Mouse (Mus musculus) embryonic facial prominence, embryonic 14.5 days (tissue): ENCODE data around the gene Slc2a6. TPM values are rescaled to one million over a fixed set of nuclear protein-coding genes. Genes with fewer than 3 reads are reported as not detected.

Experiments
- ATAC-seq: fragments of 200-750 bp; cut with Nextera tagmentation; 2 replicates; pipeline ENCODE4 v1.8.0; 2017; ENCODE audit warnings: low read depth, moderate number of reproducible peaks, moderate TSS enrichment
- DNase-seq: peaks from one replicate; pipeline ENCODE4 v3.0.0-alpha.2; 2015; ENCODE audit warnings: low spot score
- H3K27ac ChIP-seq: fragments of 300-500 bp; sonication (generic); replicated peaks from 2 replicates; pipeline ENCODE4 v1.5.1; 2014; ENCODE audit warnings: low read depth, mild to moderate bottlenecking, low read length, moderate library complexity
- H3K27me3 ChIP-seq: fragments of 300-500 bp; sonication (generic); replicated peaks from 2 replicates; pipeline ENCODE4 v1.6.1; 2014; ENCODE audit warnings: low read length; ENCODE audit not compliant: control insufficient read depth, insufficient read depth
- H3K36me3 ChIP-seq: fragments of 300-500 bp; sonication (generic); 2 replicates; pipeline ENCODE4 v1.6.1; 2014; ENCODE audit warnings: low read length, mixed read lengths; ENCODE audit not compliant: control insufficient read depth, insufficient read depth
- H3K4me1 ChIP-seq: fragments of 300-500 bp; sonication (generic); 2 replicates; pipeline ENCODE4 v1.6.1; 2014; ENCODE audit warnings: antibody characterized with exemption, low read length; ENCODE audit not compliant: control insufficient read depth, insufficient read depth
- H3K4me2 ChIP-seq: fragments of 300-500 bp; sonication (generic); 2 replicates; pipeline ENCODE4 v1.6.1; 2014; ENCODE audit warnings: low read depth, mild to moderate bottlenecking, low read length, moderate library complexity, mixed read lengths
- H3K4me3 ChIP-seq: fragments of 300-500 bp; sonication (generic); 2 replicates; pipeline ENCODE4 v1.5.1; 2014; ENCODE audit warnings: low read depth, mild to moderate bottlenecking, low read length
- H3K9ac ChIP-seq: fragments of 300-500 bp; sonication (generic); 2 replicates; pipeline ENCODE4 v1.6.1; 2014; ENCODE audit warnings: low read depth, mild to moderate bottlenecking, low read length, moderate library complexity, mixed read lengths
- H3K9me3 ChIP-seq: fragments of 300-500 bp; sonication (generic); 2 replicates; pipeline ENCODE4 v1.6.1; 2016; ENCODE audit warnings: low read length; ENCODE audit not compliant: control insufficient read depth
- WGBS: fragments of 180-500 bp; shearing (Covaris S2); extraction: QIAGEN DNeasy Blood & Tissue Kit; methylation state at CpG from one replicate; pipeline ENCODE4 v1.1.7; 2014; 5-methylcytosine and 5-hydroxymethylcytosine counted together
- polyA plus RNA-seq: library from polyadenylated mRNA; unstranded; fragments of >200 nt; fragmentation: Nextera tagmentation; extraction: Ambion mirVana; gene quantifications from 2 replicates; pipeline ENCODE4 v1.2.1, GENCODE M21; 2014

Slc2a6 gene
- polyA plus RNA-seq = 0.63 and 1.4 TPM in 2 replicates

GRCm38 (mm10) chr2:27027618-27028436 lies at the start of gene Slc2a6:
TSS of gene Slc2a6 (minus strand) at chr2:27027998.
- Histone ChIP-seq H3K27me3 (no peaks in the 10 kb centered on the region), H3K4me2 (peak within 1 kb of the TSS; percentile 60), H3K9me3 (no peaks in the 10 kb centered on the region), H3K36me3 (no peaks in the 10 kb centered on the region), H3K27ac (no peak within 1 kb of the TSS), H3K9ac (peak within 1 kb of the TSS; percentile 34), H3K4me3 (peak within 1 kb of the TSS; percentile 28), H3K4me1 (no peaks in the 10 kb centered on the region)
- ATAC-seq = peak; percentile 99
- WGBS = 3% methylated on average over 38 of the region's 38 CpGs
- DNase-seq = peak; percentile 94

GRCm38 (mm10) chr2:27075485-27075884 lies 47.7 kb upstream of the Slc2a6 start:
- Histone ChIP-seq H3K27ac (no peak overlapping the region), H3K9me3 (no peaks in the 10 kb centered on the region), H3K4me1 (peaks cover 31% of the 10 kb centered on the region), H3K27me3 (no peaks in the 10 kb centered on the region; the same call in 1 of the 2 replicates), H3K9ac (no peak overlapping the region), H3K36me3 (no peaks in the 10 kb centered on the region), H3K4me3 (no peak overlapping the region), H3K4me2 (no peak overlapping the region)
- ATAC-seq (peak; percentile 31; the same call in 1 of the 2 replicates), DNase-seq (peak; percentile 66)
- WGBS = 67% methylated on average over 3 of the region's 3 CpGs

GRCm38 (mm10) chr2:27074804-27075203 lies 47.0 kb upstream of the Slc2a6 start:
- peaks cover 27% of the 10 kb centered on the region for H3K4me1 ChIP-seq
- DNase-seq = no peak
- no peak overlapping the region for H3K27ac ChIP-seq
- H3K4me3 ChIP-seq = no peak overlapping the region
- H3K9me3 ChIP-seq = no peaks in the 10 kb centered on the region
- ATAC-seq = no peak
- no peaks in the 10 kb centered on the region for H3K36me3 ChIP-seq
- H3K4me2 ChIP-seq = no peak overlapping the region
- H3K9ac ChIP-seq = no peak overlapping the region
- 81% methylated on average over 4 of the region's 4 CpGs for WGBS
- H3K27me3 ChIP-seq = no peaks in the 10 kb centered on the region; the same call in 1 of the 2 replicates

GRCm38 (mm10) chr2:27073407-27073806 lies 45.6 kb upstream of the Slc2a6 start:
- DNase-seq (no peak), ATAC-seq (no peak)
- no peaks in the 10 kb centered on the region for H3K9me3 ChIP-seq
- H3K4me3 ChIP-seq = no peak overlapping the region
- peaks cover 13% of the 10 kb centered on the region for H3K4me1 ChIP-seq
- no peaks in the 10 kb centered on the region for H3K36me3 ChIP-seq
- no peaks in the 10 kb centered on the region; the same call in 1 of the 2 replicates for H3K27me3 ChIP-seq
- WGBS = 60% methylated on average over 4 of the region's 4 CpGs
- no peak overlapping the region for H3K27ac ChIP-seq
- H3K4me2 ChIP-seq = no peak overlapping the region
- no peak overlapping the region for H3K9ac ChIP-seq

GRCm38 (mm10) chr2:27071978-27072377 lies 44.2 kb upstream of the Slc2a6 start, which contains the start of gene Mymk:
TSS of gene Mymk (minus strand) at chr2:27072179.
- DNase-seq (peak; percentile 61), ATAC-seq (no peak)
- Histone ChIP-seq H3K9me3 (no peaks in the 10 kb centered on the region), H3K27ac (no peak within 1 kb of the TSS; the same call in 1 of the 2 replicates), H3K4me3 (peak within 1 kb of the TSS; percentile 13; the same call in 1 of the 2 replicates), H3K4me1 (peaks cover 11% of the 10 kb centered on the region; the same call in 1 of the 2 replicates), H3K36me3 (no peaks in the 10 kb centered on the region), H3K27me3 (no peaks in the 10 kb centered on the region), H3K4me2 (no peak within 1 kb of the TSS), H3K9ac (peak within 1 kb of the TSS; percentile 8; the same call in 1 of the 2 replicates)
- WGBS = 71% methylated on average over 2 of the region's 2 CpGs

- Histone ChIP-seq H3K4me2 (no peak overlapping the region), H3K27ac (no peak overlapping the region), H3K9ac (no peak overlapping the region), H3K4me3 (peak overlapping the region; percentile 13; the same call in 1 of the 2 replicates), H3K4me1 (peaks cover 11% of the 10 kb centered on the region; the same call in 1 of the 2 replicates), H3K9me3 (no peaks in the 10 kb centered on the region), H3K36me3 (no peaks in the 10 kb centered on the region), H3K27me3 (no peaks in the 10 kb centered on the region)
- peak; percentile 82 for DNase-seq
- WGBS = 10% methylated on average over 4 of the region's 4 CpGs
- peak; percentile 37; the same call in 1 of the 2 replicates for ATAC-seq
These were observed 43.3 kb upstream of the Slc2a6 start for GRCm38 (mm10) chr2:27071137-27071536.

- DNase-seq (no peak), ATAC-seq (no peak)
- Histone ChIP-seq H3K4me2 (no peak overlapping the region), H3K9me3 (no peaks in the 10 kb centered on the region), H3K4me3 (peak overlapping the region; percentile 13; the same call in 1 of the 2 replicates), H3K36me3 (no peaks in the 10 kb centered on the region), H3K4me1 (peaks cover 11% of the 10 kb centered on the region; the same call in 1 of the 2 replicates), H3K9ac (no peak overlapping the region), H3K27me3 (no peaks in the 10 kb centered on the region), H3K27ac (no peak overlapping the region)
- WGBS = 80% methylated on average over 2 of the region's 2 CpGs
These were observed 42.5 kb upstream of the Slc2a6 start for GRCm38 (mm10) chr2:27070247-27070813.

GRCm38 (mm10) chr2:27069646-27070045 lies 41.8 kb upstream of the Slc2a6 start:
- H3K4me1 ChIP-seq = peaks cover 7% of the 10 kb centered on the region; the same call in 1 of the 2 replicates
- H3K9me3 ChIP-seq = no peaks in the 10 kb centered on the region
- DNase-seq (peak; percentile 73), ATAC-seq (peak; percentile 69; the same call in 1 of the 2 replicates)
- no peak overlapping the region for H3K4me3 ChIP-seq
- H3K36me3 ChIP-seq = no peaks in the 10 kb centered on the region
- H3K27me3 ChIP-seq = no peaks in the 10 kb centered on the region
- no peak overlapping the region for H3K4me2 ChIP-seq
- no peak overlapping the region for H3K27ac ChIP-seq
- no peak overlapping the region for H3K9ac ChIP-seq
- WGBS = 67% methylated on average over 3 of the region's 3 CpGs
